Mouse (Mus musculus): ENCODE measurements around the gene Slain1. TPM values are rescaled to one million over a fixed set of nuclear protein-coding genes. Genes with fewer than 3 reads are reported as not detected.
A peak's percentile ranks its signal among the peaks of the same experiment; 100 is the strongest.

Slain1 gene
- polyA plus RNA-seq (2012; rRNA removed) = 0.27 and 0.29 TPM in 2 replicates
- polyA plus RNA-seq (2014; fragmentation: Nextera tagmentation; extraction: Ambion mirVana) = 0.22 and 0.39 TPM in 2 replicates

DNA sequence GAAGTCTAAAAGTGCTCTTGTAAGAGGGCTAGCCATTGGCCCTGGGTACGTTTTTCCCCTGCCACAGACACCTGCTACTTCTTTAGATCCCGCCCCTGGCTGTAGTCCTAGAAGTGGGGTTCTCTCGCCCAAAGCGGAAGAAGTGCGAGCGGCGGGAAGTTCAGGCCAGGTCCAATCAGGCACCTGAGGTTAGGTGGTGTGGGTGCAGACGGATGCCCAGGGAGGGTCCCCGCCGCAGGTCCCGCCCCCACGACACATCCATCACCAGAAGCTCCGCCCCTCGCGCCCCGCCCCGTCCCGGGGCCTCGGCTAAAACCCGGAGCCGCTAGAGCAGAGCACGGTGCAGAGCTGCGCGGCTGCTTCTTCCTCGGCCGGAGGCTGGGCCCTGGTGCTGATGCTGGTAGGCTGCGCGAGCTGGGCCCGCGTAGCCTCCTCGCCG, at the start of gene Slain1:
Gene Slain1, plus strand, starts transcription at position 333 of the 439 bp plus-strand sequence.
- Histone ChIP-seq H3K4me2 (ENCODE audit: low read depth) (peak within 1 kb of the TSS; percentile 84), H3K27me3 (ENCODE audit: control insufficient read depth, insufficient read depth, low read length) (peaks cover 17% of the 10 kb centered on the region), H3K36me3 (replicated peaks; ENCODE audit: control insufficient read depth, insufficient read depth, low read depth) (no peaks in the 10 kb centered on the region), H3K9me3 (ENCODE audit: control insufficient read depth, low read length) (no peaks in the 10 kb centered on the region), H3K4me3 (ENCODE audit: insufficient read depth in 1 of 2, low read depth in 2 of 2, low read length in 2 of 2) (peak within 1 kb of the TSS; percentile 40 to 58), H3K27ac (no peak within 1 kb of the TSS), H3K4me1 (replicated peaks; ENCODE audit: control insufficient read depth in 2 of 2, insufficient read depth in 2 of 2, low read length in 1 of 2) (no peaks in the 10 kb centered on the region; a peak in 2 of 4 replicates), H3K9ac (replicated peaks) (no peak within 1 kb of the TSS; the same call in 1 of the 2 replicates)
- ATAC-seq (ENCODE audit: insufficient read depth) = peak; percentile 87
- DNase-seq (ENCODE audit: low read depth in 3 of 3, low spot score in 3 of 3) = peak; percentile 6 to 28 (median 15)
- no peak for TF ChIP-seq CTCF (IDR thresholded peaks at IDR 0.05; ENCODE audit: low read depth)
- no peak for TF ChIP-seq EP300 (IDR thresholded peaks at IDR 0.05; ENCODE audit: low read depth)
- WGBS (ENCODE audit: insufficient replicate concordance) = under 1% methylated on average over 32 of the region's 32 CpGs

DNA sequence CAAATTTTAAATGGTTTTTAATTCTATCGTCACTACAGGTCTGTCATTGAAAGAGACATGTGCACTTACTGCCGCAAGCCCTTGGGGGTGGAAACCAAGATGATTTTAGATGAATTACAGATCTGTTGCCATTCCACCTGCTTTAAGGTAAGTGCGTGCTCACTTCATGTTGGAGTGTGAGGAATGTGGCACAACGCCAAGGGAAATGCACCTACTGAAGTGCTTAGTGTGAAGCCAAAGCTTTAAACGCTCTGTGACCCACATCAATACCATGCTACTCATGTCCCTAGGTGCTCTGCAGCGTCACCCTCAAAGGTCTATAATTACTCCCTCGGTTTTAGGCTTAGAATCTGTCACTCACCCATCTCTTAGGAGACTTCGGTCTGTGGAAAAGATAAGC, 42.0 kb upstream of the Slain1 start:
- DNase-seq (ENCODE audit: low read depth in 3 of 3, low spot score in 3 of 3) = no peak
- TF ChIP-seq CTCF (IDR thresholded peaks at IDR 0.05; ENCODE audit: low read depth) (no peak), EP300 (IDR thresholded peaks at IDR 0.05; ENCODE audit: low read depth) (no peak)
- WGBS (ENCODE audit: insufficient replicate concordance) = 67% methylated on average over 8 of the region's 8 CpGs

DNA sequence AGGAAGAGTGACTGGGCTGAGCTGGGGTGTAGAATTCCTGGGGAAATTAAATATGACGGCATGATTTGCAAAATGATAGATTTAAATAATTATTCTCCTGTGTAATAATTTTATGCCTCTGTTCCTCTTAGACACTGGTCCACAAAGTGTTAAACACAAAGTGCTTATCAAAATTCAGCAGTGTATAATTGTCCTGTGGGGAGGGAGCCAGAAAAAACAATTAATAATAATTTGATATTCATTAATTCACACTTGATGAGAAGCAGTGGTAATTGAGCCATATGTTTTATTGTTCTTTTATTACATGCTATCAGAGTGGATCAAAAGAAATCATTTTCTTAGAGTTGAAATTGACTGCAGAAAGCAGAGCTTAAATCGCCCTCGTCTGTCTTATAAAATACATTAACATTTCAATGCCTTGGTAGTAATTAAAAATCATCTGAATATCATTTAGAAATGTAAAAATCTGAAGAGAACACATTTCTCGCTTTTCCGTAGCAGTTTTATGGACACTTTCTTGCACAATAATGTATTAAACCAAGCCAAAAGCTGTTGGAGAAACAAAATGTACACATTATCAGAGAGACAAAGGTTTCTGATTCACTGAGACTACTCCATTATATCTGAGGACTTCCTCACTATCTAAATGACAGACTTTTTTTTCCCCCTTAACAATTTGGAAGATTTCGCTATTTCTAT, 36.3 kb upstream of the Slain1 start:
- Histone ChIP-seq H3K27me3 (ENCODE audit: control insufficient read depth, insufficient read depth, low read length) (no peaks in the 10 kb centered on the region), H3K4me1 (replicated peaks; ENCODE audit: control insufficient read depth in 2 of 2, insufficient read depth in 2 of 2, low read length in 1 of 2) (no peaks in the 10 kb centered on the region)

More for the DNA sequence above, 42.0 kb upstream of the Slain1 start:
- Histone ChIP-seq H3K9ac (replicated peaks) (no peak overlapping the region), H3K4me3 (ENCODE audit: insufficient read depth in 1 of 2, low read depth in 2 of 2, low read length in 2 of 2) (no peak overlapping the region), H3K27ac (no peak overlapping the region), H3K27me3 (ENCODE audit: control insufficient read depth, insufficient read depth, low read length) (no peaks in the 10 kb centered on the region), H3K4me2 (ENCODE audit: low read depth) (no peak overlapping the region), H3K9me3 (ENCODE audit: control insufficient read depth, low read length) (no peaks in the 10 kb centered on the region), H3K36me3 (replicated peaks; ENCODE audit: control insufficient read depth, insufficient read depth, low read depth) (no peaks in the 10 kb centered on the region), H3K4me1 (replicated peaks; ENCODE audit: control insufficient read depth in 2 of 2, insufficient read depth in 2 of 2, low read length in 1 of 2) (no peaks in the 10 kb centered on the region)
- no peak for ATAC-seq (ENCODE audit: insufficient read depth)

DNA sequence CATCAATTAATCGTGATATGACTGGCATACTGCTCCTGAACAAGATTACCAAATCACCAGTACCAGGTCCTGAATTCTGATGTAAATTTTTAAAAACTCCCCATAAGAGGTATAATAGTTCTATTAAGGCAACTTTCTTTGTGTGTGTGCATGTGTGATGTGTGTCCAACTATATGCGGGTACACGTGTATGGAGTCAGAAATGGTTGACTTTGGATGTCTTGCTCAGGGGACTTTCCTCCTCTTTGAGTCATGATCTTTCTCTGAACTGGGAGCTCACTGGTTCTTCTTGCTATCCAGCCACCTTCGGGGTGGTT, 35.8 kb upstream of the Slain1 start:
- WGBS (ENCODE audit: insufficient replicate concordance) = 74% methylated on average over 4 of the region's 4 CpGs
- TF ChIP-seq CTCF (IDR thresholded peaks at IDR 0.05; ENCODE audit: low read depth) (no peak), EP300 (IDR thresholded peaks at IDR 0.05; ENCODE audit: low read depth) (no peak)

More for the DNA sequence above, 36.3 kb upstream of the Slain1 start:
- no peak overlapping the region for H3K9ac ChIP-seq (replicated peaks)
- no peaks in the 10 kb centered on the region for H3K36me3 ChIP-seq (replicated peaks; ENCODE audit: control insufficient read depth, insufficient read depth, low read depth)
- H3K4me3 ChIP-seq (ENCODE audit: insufficient read depth in 1 of 2, low read depth in 2 of 2, low read length in 2 of 2) = no peak overlapping the region
- no peaks in the 10 kb centered on the region for H3K9me3 ChIP-seq (ENCODE audit: control insufficient read depth, low read length)
- 70% methylated on average over 6 of the region's 6 CpGs for WGBS (ENCODE audit: insufficient replicate concordance)
- ATAC-seq (ENCODE audit: insufficient read depth) (no peak), DNase-seq (ENCODE audit: low read depth in 3 of 3, low spot score in 3 of 3) (no peak)
- TF ChIP-seq EP300 (IDR thresholded peaks at IDR 0.05; ENCODE audit: low read depth) (no peak), CTCF (IDR thresholded peaks at IDR 0.05; ENCODE audit: low read depth) (no peak)
- no peak overlapping the region for H3K27ac ChIP-seq
- H3K4me2 ChIP-seq (ENCODE audit: low read depth) = no peak overlapping the region

DNA sequence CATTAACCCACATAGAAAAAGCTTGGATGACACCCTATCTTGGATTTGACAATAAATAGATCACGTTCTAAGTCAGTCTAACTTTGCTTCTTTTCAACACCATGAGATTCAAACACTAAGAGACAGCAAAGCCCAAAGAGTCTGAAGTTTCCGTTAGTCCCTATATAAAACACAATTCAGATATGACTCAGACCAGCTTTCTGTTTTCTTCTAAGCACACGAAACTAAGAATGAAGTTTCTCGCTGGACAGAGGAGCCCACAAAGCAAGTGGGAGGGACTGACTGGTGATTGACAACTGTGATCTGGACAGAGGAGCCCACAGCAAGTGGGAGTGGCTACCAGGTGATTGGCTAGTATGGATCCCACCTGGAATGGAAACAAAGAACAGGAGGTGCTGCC, 30.3 kb upstream of the Slain1 start:
- no peak overlapping the region for H3K4me2 ChIP-seq (ENCODE audit: low read depth)
- H3K27me3 ChIP-seq (ENCODE audit: control insufficient read depth, insufficient read depth, low read length) = no peaks in the 10 kb centered on the region

More for the DNA sequence above, 35.8 kb upstream of the Slain1 start:
- no peaks in the 10 kb centered on the region for H3K27me3 ChIP-seq (ENCODE audit: control insufficient read depth, insufficient read depth, low read length)
- H3K36me3 ChIP-seq (replicated peaks; ENCODE audit: control insufficient read depth, insufficient read depth, low read depth) = no peaks in the 10 kb centered on the region
- no peaks in the 10 kb centered on the region for H3K9me3 ChIP-seq (ENCODE audit: control insufficient read depth, low read length)
- ATAC-seq (ENCODE audit: insufficient read depth) (no peak), DNase-seq (ENCODE audit: low read depth in 3 of 3, low spot score in 3 of 3) (no peak)
- no peak overlapping the region for H3K9ac ChIP-seq (replicated peaks)
- H3K4me1 ChIP-seq (replicated peaks; ENCODE audit: control insufficient read depth in 2 of 2, insufficient read depth in 2 of 2, low read length in 1 of 2) = no peaks in the 10 kb centered on the region
- no peak overlapping the region for H3K4me2 ChIP-seq (ENCODE audit: low read depth)
- H3K27ac ChIP-seq = no peak overlapping the region
- H3K4me3 ChIP-seq (ENCODE audit: insufficient read depth in 1 of 2, low read depth in 2 of 2, low read length in 2 of 2) = no peak overlapping the region

More for the DNA sequence above, 30.3 kb upstream of the Slain1 start:
- no peak overlapping the region for H3K27ac ChIP-seq
- ATAC-seq (ENCODE audit: insufficient read depth) = no peak
- H3K4me3 ChIP-seq (ENCODE audit: insufficient read depth in 1 of 2, low read depth in 2 of 2, low read length in 2 of 2) = no peak overlapping the region
- no peaks in the 10 kb centered on the region for H3K4me1 ChIP-seq (replicated peaks; ENCODE audit: control insufficient read depth in 2 of 2, insufficient read depth in 2 of 2, low read length in 1 of 2)
- H3K9me3 ChIP-seq (ENCODE audit: control insufficient read depth, low read length) = no peaks in the 10 kb centered on the region
- TF ChIP-seq EP300 (IDR thresholded peaks at IDR 0.05; ENCODE audit: low read depth) (no peak), CTCF (IDR thresholded peaks at IDR 0.05; ENCODE audit: low read depth) (no peak)
- WGBS (ENCODE audit: insufficient replicate concordance) = 68% methylated on average over 4 of the region's 4 CpGs
- DNase-seq (ENCODE audit: low read depth in 3 of 3, low spot score in 3 of 3) = no peak
- H3K9ac ChIP-seq (replicated peaks) = no peak overlapping the region
- no peaks in the 10 kb centered on the region for H3K36me3 ChIP-seq (replicated peaks; ENCODE audit: control insufficient read depth, insufficient read depth, low read depth)
